Comparison of ENCODE assay signal across 11 mouse cellular contexts in genomic region chr15:79961366-79961921, GRCm38 (mm10). TPM values are rescaled to one million over a fixed set of nuclear protein-coding genes. Genes with fewer than 3 reads are reported as not detected.
A peak's percentile ranks its signal among the peaks of the same experiment; 100 is the strongest.
DNase-seq lines count a peak whose midpoint lies in the region; ATAC-seq and TF ChIP-seq lines count a peak whose summit lies in the region.
"Had no signal": no experiment of that assay in that cellular context is flagged by ENCODE, and none has a peak within 500 bp of the region (broad histone marks: within the 10 kb centered on the region; RNA-seq: fewer than 3 reads in every experiment).

No protein-coding gene starts in this region.

- ATAC-seq in hindbrain, postnatal 0 days = peak; percentile 76
- ATAC-seq in hindbrain, embryonic 16.5 days = no peak
- no peak for ATAC-seq in midbrain, embryonic 11.5 days (ENCODE audit: low FRiP score)
- no peak for ATAC-seq in midbrain, embryonic 15.5 days (replicated peaks)

- H3K4me3 ChIP-seq in hindbrain, postnatal 0 days (ENCODE audit: low read length) = no peak overlapping the region
- no peak overlapping the region for H3K4me3 ChIP-seq in hindbrain, embryonic 16.5 days (ENCODE audit: low read length)
- H3K4me3 ChIP-seq in midbrain, embryonic 11.5 days (ENCODE audit: low read depth, low read length) = no peak overlapping the region
- H3K4me3 ChIP-seq in midbrain, embryonic 15.5 days = no peak overlapping the region
- H3K4me3 ChIP-seq in gastrocnemius, adult 2 months = no peak overlapping the region
- H3K4me3 ChIP-seq: heart, embryonic 13.5 days had no signal

- no peak overlapping the region for H3K9ac ChIP-seq in hindbrain, postnatal 0 days (replicated peaks; ENCODE audit: low read length)
- no peak overlapping the region for H3K9ac ChIP-seq in hindbrain, embryonic 16.5 days (ENCODE audit: low read depth, low read length)
- H3K9ac ChIP-seq in midbrain, embryonic 11.5 days (ENCODE audit: low read length) = no peak overlapping the region
- no peak overlapping the region for H3K9ac ChIP-seq in midbrain, embryonic 15.5 days
- H3K9ac ChIP-seq: heart, embryonic 13.5 days had no signal

- H3K27ac ChIP-seq in hindbrain, postnatal 0 days = no peak overlapping the region
- H3K27ac ChIP-seq in hindbrain, embryonic 16.5 days (ENCODE audit: low read depth, low read length) = no peak overlapping the region
- no peak overlapping the region for H3K27ac ChIP-seq in midbrain, embryonic 11.5 days (ENCODE audit: low read depth, low read length)
- H3K27ac ChIP-seq in midbrain, embryonic 15.5 days = no peak overlapping the region
- H3K27ac ChIP-seq in gastrocnemius, adult 2 months = peak overlapping the region; percentile 40; the same call in 1 of the 2 replicates
- H3K27ac ChIP-seq: heart, embryonic 13.5 days had no signal

- peak; percentile 47 for TF ChIP-seq CTCF in hindbrain, postnatal 0 days (IDR thresholded peaks at IDR 0.05; ENCODE audit: low read depth)
- TF ChIP-seq CTCF in gastrocnemius, adult 2 months (IDR thresholded peaks at IDR 0.05) = peak; percentile 64

- no peaks in the 10 kb centered on the region for H3K27me3 ChIP-seq in hindbrain, postnatal 0 days (ENCODE audit: insufficient read depth, low read length)
- H3K27me3 ChIP-seq in hindbrain, embryonic 16.5 days (replicated peaks; ENCODE audit: control insufficient read depth, insufficient read depth, low read length) = no peaks in the 10 kb centered on the region
- H3K27me3 ChIP-seq in midbrain, embryonic 11.5 days (ENCODE audit: control insufficient read depth, insufficient read depth, low read length) = no peaks in the 10 kb centered on the region
- no peaks in the 10 kb centered on the region for H3K27me3 ChIP-seq in midbrain, embryonic 15.5 days (replicated peaks)

- WGBS in hindbrain, postnatal 0 days = 46% methylated on average over 9 of the region's 9 CpGs
- WGBS in hindbrain, embryonic 16.5 days = 46% methylated on average over 9 of the region's 9 CpGs
- WGBS in midbrain, embryonic 11.5 days = 63% methylated on average over 9 of the region's 9 CpGs
- 61% methylated on average over 9 of the region's 9 CpGs for WGBS in midbrain, embryonic 15.5 days

- no peaks in the 10 kb centered on the region for H3K36me3 ChIP-seq in hindbrain, postnatal 0 days (ENCODE audit: insufficient read depth, low read length)
- H3K36me3 ChIP-seq in hindbrain, embryonic 16.5 days (ENCODE audit: control insufficient read depth, insufficient read depth, low read length) = no peaks in the 10 kb centered on the region
- no peaks in the 10 kb centered on the region for H3K36me3 ChIP-seq in midbrain, embryonic 11.5 days (ENCODE audit: control insufficient read depth, insufficient read depth, low read length)
- H3K36me3 ChIP-seq in midbrain, embryonic 15.5 days (replicated peaks) = no peaks in the 10 kb centered on the region
- H3K36me3 ChIP-seq: heart, embryonic 13.5 days had no signal

- 0 out of 2 replicates have a peak, but pooled peaks cover 1% of the 10 kb centered on the region for H3K9me3 ChIP-seq in hindbrain, postnatal 0 days (ENCODE audit: low read length)
- no peaks in the 10 kb centered on the region for H3K9me3 ChIP-seq in hindbrain, embryonic 16.5 days (ENCODE audit: control insufficient read depth, low read length)
- H3K9me3 ChIP-seq in midbrain, embryonic 11.5 days (ENCODE audit: control insufficient read depth, low read length) = no peaks in the 10 kb centered on the region
- H3K9me3 ChIP-seq in midbrain, embryonic 15.5 days = no peaks in the 10 kb centered on the region
- H3K9me3 ChIP-seq: heart, embryonic 13.5 days had no signal

- peaks cover 3% of the 10 kb centered on the region; the same call in 1 of the 2 replicates for H3K4me1 ChIP-seq in hindbrain, postnatal 0 days (ENCODE audit: insufficient read depth, low read length)
- no peaks in the 10 kb centered on the region for H3K4me1 ChIP-seq in hindbrain, embryonic 16.5 days (ENCODE audit: control insufficient read depth, insufficient read depth, low read depth, low read length)
- no peaks in the 10 kb centered on the region for H3K4me1 ChIP-seq in midbrain, embryonic 11.5 days (ENCODE audit: control insufficient read depth, insufficient read depth, low read length)
- H3K4me1 ChIP-seq in midbrain, embryonic 15.5 days = no peaks in the 10 kb centered on the region
- H3K4me1 ChIP-seq: heart, embryonic 13.5 days had no signal

- peak; percentile 25 for DNase-seq in hindbrain, postnatal 0 days (ENCODE audit: low spot score)
- DNase-seq in midbrain, embryonic 11.5 days (ENCODE audit: low spot score, missing footprints) = peak; percentile 82
- peak; percentile 64 for DNase-seq in gastrocnemius, adult 2 months
- peak; percentile 4 for DNase-seq in naive thymus-derived CD4-positive, alpha-beta T cell, adult 2 months (ENCODE audit: low read depth)
- no peak for DNase-seq in adrenal gland, postnatal 36 days
- DNase-seq in layer of hippocampus, adult 8-10 months (ENCODE audit: low spot score in 2 of 2) = no peak
- DNase-seq: midbrain, embryonic 14.5 days; spleen, adult 18-20 months had no signal

- no peak overlapping the region for H3K4me2 ChIP-seq in hindbrain, postnatal 0 days (ENCODE audit: low read depth, low read length)
- H3K4me2 ChIP-seq in hindbrain, embryonic 16.5 days (ENCODE audit: low read length) = no peak overlapping the region
- H3K4me2 ChIP-seq in midbrain, embryonic 11.5 days = no peak overlapping the region
- no peak overlapping the region for H3K4me2 ChIP-seq in midbrain, embryonic 15.5 days
- H3K4me2 ChIP-seq: heart, embryonic 13.5 days had no signal

- intact Hi-C loops in gastrocnemius, adult 2 months (cut with DNase I) = loop anchor here (2.0 kb wide), 1 partner anchor 39 kb away; no protein-coding TSS in a partner anchor

RNA-seq across cellular contexts. Expression of gene Cbx7, which starts 9.5 kb away (rescaled TPM):
- total RNA-seq in hindbrain, postnatal 0 days (2014; rRNA removed) = 5.1 and 9.5 TPM in 2 replicates
- polyA plus RNA-seq in hindbrain, postnatal 0 days (2015; fragmentation: Nextera tagmentation; extraction: Ambion mirVana) = 2.9 and 3.1 TPM in 2 replicates
- polyA plus RNA-seq in hindbrain, embryonic 16.5 days (2015; fragmentation: Nextera tagmentation; extraction: Ambion mirVana) = 4.7 and 5.2 TPM in 2 replicates
- polyA plus RNA-seq in midbrain, embryonic 11.5 days (2014; fragmentation: Nextera tagmentation; extraction: Ambion mirVana) = 1.4 and 1.9 TPM in 2 replicates
- 4.7 and 5.8 TPM in 2 replicates for polyA plus RNA-seq in midbrain, embryonic 15.5 days (2015; fragmentation: Nextera tagmentation; extraction: Ambion mirVana)
- 10 to 100 TPM; 18.9 to 19.6 TPM for total RNA-seq in gastrocnemius, adult 2 months (2021)
- total RNA-seq in adrenal gland, postnatal 36 days (2021) = 10 to 100 TPM; 11.9 to 20.6 TPM
- 10 to 100 TPM; 46.0 to 62.9 (median 52.2) TPM for total RNA-seq in layer of hippocampus, adult 8-10 months (2022)

RNA-seq across cellular contexts. Expression of gene Pdgfb, which starts 53.3 kb away (rescaled TPM):
- total RNA-seq in hindbrain, postnatal 0 days (2014; rRNA removed) = 31.0 and 33.4 TPM in 2 replicates
- polyA plus RNA-seq in hindbrain, postnatal 0 days (2015; fragmentation: Nextera tagmentation; extraction: Ambion mirVana) = 8.3 and 9.5 TPM in 2 replicates
- polyA plus RNA-seq in hindbrain, embryonic 16.5 days (2015; fragmentation: Nextera tagmentation; extraction: Ambion mirVana) = 6.7 and 8.0 TPM in 2 replicates
- 1.5 and 2.0 TPM in 2 replicates for polyA plus RNA-seq in midbrain, embryonic 11.5 days (2014; fragmentation: Nextera tagmentation; extraction: Ambion mirVana)
- polyA plus RNA-seq in midbrain, embryonic 15.5 days (2015; fragmentation: Nextera tagmentation; extraction: Ambion mirVana) = 4.4 and 4.8 TPM in 2 replicates
- total RNA-seq in gastrocnemius, adult 2 months (2021) = 10 to 100 TPM; 14.3 to 17.3 TPM
- 10 to 100 TPM; 31.7 to 39.4 TPM for total RNA-seq in adrenal gland, postnatal 36 days (2021)
- total RNA-seq in layer of hippocampus, adult 8-10 months (2022) = 10 to 100 TPM; 30.3 to 38.4 (median 34.6) TPM

Comparison
In these comparisons a context has a peak if more than half of its experiments do, and no peak if none do; other contexts are left out.
1. DNase-seq: peak in hindbrain, postnatal 0 days (single experiment), midbrain, embryonic 11.5 days (single experiment), gastrocnemius, adult 2 months (single experiment) and naive thymus-derived CD4-positive, alpha-beta T cell, adult 2 months (single experiment); none in adrenal gland, postnatal 36 days (0 of 2) and layer of hippocampus, adult 8-10 months (0 of 2).